Mouse (Mus musculus) CD8-positive naive resting alpha-beta T cell, adult 2 months (primary cell): Measurements from ENCODE around the gene Catspere2.
"Not testable (repeated sequence)": the region's sequence is repeated elsewhere in the genome, so short reads cannot be mapped to it uniquely, and the experiment has no call there.

ENCODE experiments used
- DNase-seq, 2 experiments: peaks; one replicate each; pipeline ENCODE4 v3.0.0; 2022; ENCODE audit warnings: low read depth in 2 of 2, low spot score in 2 of 2

Catspere2 gene

GRCm38 (mm10) chr1:177983024-177983450, at the start of gene Catspere2:
TSS of gene Catspere2 (plus strand) at chr1:177983423.
- peak; percentile 99 to 100 for DNase-seq

DNA sequence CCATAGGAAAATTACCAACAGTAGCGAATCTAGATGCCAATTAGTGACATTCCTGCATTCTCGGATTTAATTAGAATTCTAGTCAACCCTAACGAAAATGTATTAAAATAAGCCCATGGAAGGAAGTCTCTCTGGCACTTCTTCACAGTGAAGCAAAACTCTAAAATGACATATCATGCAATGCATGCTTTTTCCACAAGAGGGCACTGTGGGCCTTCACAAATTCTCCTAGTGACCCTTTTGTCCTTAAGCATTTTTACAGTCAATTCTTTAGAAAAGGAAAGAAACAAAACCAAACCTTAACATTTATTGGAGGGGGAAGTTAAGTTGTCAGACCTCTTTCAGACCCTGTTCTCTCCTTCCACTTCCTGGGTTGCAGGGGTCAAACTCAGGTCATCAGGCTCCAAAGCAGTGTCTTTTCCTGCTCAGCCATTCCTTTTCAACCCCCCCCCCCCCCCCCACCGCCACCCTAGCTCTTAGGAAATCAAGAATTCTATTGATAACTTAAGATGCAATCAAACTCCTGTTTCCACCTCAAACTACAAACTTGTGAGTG, 42.7 kb upstream of the Catspere2 start:
- DNase-seq: not testable (repeated sequence)

DNA sequence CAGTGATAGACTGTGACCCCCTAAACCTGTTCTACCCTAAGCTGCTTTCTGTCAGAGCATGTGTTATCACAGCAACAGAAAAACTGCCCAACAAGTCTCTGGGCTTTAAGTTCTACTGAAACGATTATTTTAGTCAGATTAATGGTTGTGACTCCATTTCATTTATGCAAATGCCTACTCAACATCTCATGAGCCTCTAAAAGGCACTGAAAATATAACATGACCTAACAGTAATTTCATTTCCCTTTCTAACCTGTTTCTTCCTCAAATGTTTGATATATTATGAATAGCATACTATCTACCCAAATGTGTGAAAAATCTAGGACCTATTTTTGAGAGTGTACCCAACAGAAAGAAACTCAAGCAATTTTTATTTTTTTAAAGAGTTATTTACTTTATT, 1.9 kb upstream of the Catspere2 start:
- no peak for DNase-seq

DNA sequence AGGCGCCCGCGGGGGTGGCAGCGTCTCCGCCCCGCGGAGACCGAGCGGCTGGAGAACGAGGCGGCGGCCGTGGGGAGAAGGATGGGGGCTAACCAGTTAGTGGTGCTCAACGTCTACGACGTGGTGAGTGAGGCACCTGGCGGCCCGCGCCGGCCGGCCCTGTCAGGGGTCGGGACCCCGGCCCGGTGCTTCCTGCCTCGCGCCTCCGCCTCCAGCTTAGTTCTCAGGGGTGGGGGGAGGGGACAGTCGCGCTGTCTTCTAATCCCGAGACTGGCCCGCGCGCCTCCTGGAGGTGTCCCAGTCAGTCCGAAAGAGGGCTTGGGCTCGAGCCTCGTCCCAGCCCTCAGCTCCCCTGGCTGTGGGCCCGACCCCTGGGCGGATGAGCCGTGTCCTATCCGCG, 359 bp downstream of the Catspere2 start:
- DNase-seq: not testable (repeated sequence)

- no peak for DNase-seq
Measured at GRCm38 (mm10) chr1:177984206-177984605, 983 bp downstream of the Catspere2 start.

DNA sequence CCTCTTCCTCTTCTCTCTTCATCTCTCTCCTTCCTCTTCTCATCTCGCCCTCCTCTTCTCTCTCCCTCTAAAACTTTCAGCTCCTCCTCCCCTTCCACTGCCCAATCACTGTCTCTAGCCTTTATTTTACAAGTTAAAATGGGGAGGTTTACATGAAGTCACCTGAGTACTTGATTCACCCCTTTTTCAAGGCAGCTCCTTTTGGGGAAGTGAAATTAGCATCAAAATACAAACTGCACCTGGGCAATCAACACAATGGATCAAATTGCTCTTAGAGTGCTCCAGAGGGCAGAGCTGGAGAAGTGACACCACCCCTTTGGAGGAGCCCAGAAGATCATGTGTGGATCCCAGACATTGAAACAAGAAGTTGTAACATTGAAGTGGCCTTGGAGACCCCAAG, 4.3 kb downstream of the Catspere2 start:
- not testable (repeated sequence) for DNase-seq

DNA sequence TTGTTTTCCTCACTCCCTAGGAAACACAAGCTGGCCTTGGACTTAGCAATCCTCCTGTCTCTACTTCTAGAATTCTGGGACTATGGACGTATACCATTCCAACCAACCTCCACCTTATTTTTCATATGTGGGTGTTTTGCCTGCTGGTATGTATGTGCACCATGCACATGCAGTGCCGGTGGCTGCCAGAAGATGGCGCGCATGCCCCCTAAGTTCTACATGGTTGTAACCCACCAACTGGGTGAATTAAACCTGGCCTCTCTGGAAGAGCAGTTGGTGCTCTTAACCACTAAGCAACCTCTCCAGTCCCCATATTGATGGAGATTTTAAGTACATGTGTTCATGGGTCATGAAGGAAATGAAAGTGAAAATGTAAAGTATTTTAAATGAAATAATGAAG, 89.6 kb downstream of the Catspere2 start:
- not testable (repeated sequence) for DNase-seq

- not testable (repeated sequence) for DNase-seq
Measured at GRCm38 (mm10) chr1:178097865-178098264, 114.6 kb downstream of the Catspere2 start.

- DNase-seq: not testable (repeated sequence)
Measured at GRCm38 (mm10) chr1:178108514-178108913, 125.3 kb downstream of the Catspere2 start.

GRCm38 (mm10) chr1:178122236-178122635, 139.0 kb downstream of the Catspere2 start:
- not testable (repeated sequence) for DNase-seq

GRCm38 (mm10) chr1:178134288-178134687, 151.1 kb downstream of the Catspere2 start:
- no peak for DNase-seq

GRCm38 (mm10) chr1:178146513-178146912, 163.3 kb downstream of the Catspere2 start:
- DNase-seq: peak; percentile 25 to 35

DNA sequence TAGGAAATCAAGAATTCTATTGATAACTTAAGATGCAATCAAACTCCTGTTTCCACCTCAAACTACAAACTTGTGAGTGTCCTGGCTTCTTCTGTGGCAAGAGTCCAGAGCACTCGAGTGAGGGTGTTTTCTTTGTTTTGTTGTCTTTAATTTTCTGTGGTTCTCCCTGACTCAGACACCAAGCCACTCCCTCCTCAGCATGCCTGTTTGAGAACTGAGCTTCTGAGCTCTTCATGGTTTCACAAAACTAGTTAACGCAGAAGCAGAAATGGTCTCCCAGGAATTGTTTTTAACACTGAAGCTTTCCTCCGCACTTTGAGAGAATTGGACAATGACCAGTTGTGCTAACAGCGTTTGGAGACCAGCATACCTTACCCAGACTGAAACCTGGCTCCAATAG, 163.7 kb downstream of the Catspere2 start:
- DNase-seq: not testable (repeated sequence)

DNA sequence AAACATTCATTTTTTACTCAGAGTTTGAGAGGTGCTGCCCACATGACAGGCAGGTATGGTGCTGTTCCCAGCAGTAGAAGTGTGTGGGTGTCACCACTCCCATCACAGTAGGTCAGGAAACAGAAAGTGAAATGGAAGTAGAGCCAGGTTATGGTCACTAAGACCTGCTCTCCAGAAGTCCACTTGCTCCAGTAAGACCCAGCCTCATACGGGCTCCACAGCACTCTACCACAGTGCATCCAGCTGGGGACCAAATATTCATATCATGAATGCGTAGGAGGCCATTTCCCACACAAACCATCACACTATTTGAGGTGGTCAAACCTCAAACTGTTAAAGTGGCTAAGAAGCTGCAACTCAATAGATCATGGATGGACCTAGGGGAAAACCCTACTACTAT, 199.0 kb downstream of the Catspere2 start:
- no peak for DNase-seq

- DNase-seq: no peak
Measured at GRCm38 (mm10) chr1:178185591-178185990, 202.4 kb downstream of the Catspere2 start.

DNA sequence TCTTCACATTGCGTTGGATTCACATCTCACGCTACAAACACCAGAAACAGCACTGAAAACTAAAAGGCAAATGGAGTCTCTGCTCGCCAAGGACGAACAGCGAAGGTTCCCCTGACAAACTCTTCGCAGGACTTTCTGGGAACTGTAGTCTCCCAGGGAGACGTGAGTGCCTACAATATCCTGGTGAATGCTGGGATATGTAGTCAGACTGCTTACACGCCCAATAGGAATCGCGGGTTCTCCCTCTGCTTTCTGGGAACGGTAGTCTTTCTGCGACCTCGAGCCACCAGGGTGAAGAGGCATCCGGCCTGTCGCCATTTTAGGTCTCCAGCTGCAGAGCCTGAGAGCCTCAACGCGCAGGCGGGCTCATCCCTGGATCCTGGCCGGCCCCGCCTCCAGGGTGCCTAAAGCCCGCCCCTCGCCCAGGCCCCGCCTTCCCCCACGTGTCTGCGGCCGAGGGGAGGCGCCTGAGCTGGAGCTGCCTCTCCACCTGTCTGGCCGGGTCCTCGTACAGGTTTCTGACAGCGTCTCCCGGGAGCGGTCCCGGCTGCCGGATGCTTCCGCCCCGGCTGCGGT, 204.1 kb downstream of the Catspere2 start, which contains the start of gene Desi2:
TSS of gene Desi2 (plus strand) at position 202 of the 576 bp plus-strand sequence.
- peak; percentile 94 to 97 for DNase-seq

GRCm38 (mm10) chr1:178187810-178188209, 204.6 kb downstream of the Catspere2 start:
- DNase-seq: not testable (repeated sequence)

DNA sequence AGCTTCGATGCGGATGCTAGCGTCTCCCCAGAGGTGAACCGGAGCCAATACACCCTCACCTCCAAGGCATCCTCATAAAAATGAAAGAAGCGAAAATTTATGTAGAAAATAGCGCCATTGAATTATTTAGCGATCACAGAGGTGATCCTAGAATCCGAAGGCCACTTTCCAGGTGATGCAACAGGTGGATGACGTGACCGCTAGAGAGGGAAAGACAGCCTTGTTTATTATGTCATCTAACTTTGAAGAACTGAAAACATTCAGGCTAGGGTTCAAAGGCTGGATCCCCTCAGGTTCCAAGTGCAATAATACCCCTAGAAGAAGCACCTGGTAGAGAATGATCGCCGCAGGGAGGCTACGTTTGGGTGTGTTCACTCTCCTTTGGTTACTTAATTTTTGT, 205.2 kb downstream of the Catspere2 start:
- peak in 1 of 2 experiments; percentile 25 for DNase-seq

GRCm38 (mm10) chr1:178205701-178206325, 222.6 kb downstream of the Catspere2 start:
- no peak for DNase-seq

GRCm38 (mm10) chr1:178207856-178208255, 224.6 kb downstream of the Catspere2 start:
- not testable (repeated sequence) for DNase-seq

- no peak for DNase-seq
Measured at GRCm38 (mm10) chr1:178209966-178210365, 226.7 kb downstream of the Catspere2 start.

- no peak for DNase-seq
Measured at GRCm38 (mm10) chr1:178217157-178217556, 233.9 kb downstream of the Catspere2 start.
